Mouse (Mus musculus) thymus, adult 2 months (tissue): ENCODE results near the gene Pip4k2a.

Source experiments
- CTCF ChIP-seq: fragments of 200-500 bp; IDR thresholded peaks from 2 replicates; pipeline ENCODE4 v1.5.1; 2012; ENCODE audit warnings: mild to moderate bottlenecking, control low read depth, low read length, moderate library complexity, borderline replicate concordance; ENCODE audit not compliant: control insufficient read depth, poor library complexity, insufficient read depth; ENCODE audit errors: extremely low read depth
- POLR2A ChIP-seq: fragments of 200-500 bp; IDR thresholded peaks from 2 replicates; pipeline ENCODE4 v1.6.1; 2012; ENCODE audit warnings: mild to moderate bottlenecking, low read length, control low read depth, moderate library complexity; ENCODE audit not compliant: control insufficient read depth, poor library complexity, insufficient read depth; ENCODE audit errors: extremely low read depth

- no peak for TF ChIP-seq POLR2A
- no peak for TF ChIP-seq CTCF
Observed at GRCm38 (mm10) chr2:19004801-19005200, 6.9 kb upstream of the Pip4k2a start.
